Mouse (Mus musculus) spleen, embryonic (tissue): ENCODE measurements around the gene E2f6.

ENCODE experiments used
- CTCF ChIA-PET: fragments of 350-600 bp; sonication (Branson Sonifier 250); formaldehyde crosslinking; loops from one replicate; lab custom pipeline; 2022; lab: Charles Lee

E2f6 gene

GRCm38 (mm10) chr12:16800259-16800958, 10.4 kb upstream of the E2f6 start, which contains the start of gene Greb1:
TSS of gene Greb1 (minus strand) at chr12:16800886.
- CTCF ChIA-PET = interaction anchor here (0.6 kb wide), 2 partner anchors 147 to 166 kb away, joined by 3 to 4 read pairs; no protein-coding TSS in a partner anchor

GRCm38 (mm10) chr12:16800959-16801315, 9.8 kb upstream of the E2f6 start:
- CTCF ChIA-PET = interaction anchor here (0.6 kb wide), 2 partner anchors 147 to 166 kb away, joined by 3 to 4 read pairs; no protein-coding TSS in a partner anchor

DNA sequence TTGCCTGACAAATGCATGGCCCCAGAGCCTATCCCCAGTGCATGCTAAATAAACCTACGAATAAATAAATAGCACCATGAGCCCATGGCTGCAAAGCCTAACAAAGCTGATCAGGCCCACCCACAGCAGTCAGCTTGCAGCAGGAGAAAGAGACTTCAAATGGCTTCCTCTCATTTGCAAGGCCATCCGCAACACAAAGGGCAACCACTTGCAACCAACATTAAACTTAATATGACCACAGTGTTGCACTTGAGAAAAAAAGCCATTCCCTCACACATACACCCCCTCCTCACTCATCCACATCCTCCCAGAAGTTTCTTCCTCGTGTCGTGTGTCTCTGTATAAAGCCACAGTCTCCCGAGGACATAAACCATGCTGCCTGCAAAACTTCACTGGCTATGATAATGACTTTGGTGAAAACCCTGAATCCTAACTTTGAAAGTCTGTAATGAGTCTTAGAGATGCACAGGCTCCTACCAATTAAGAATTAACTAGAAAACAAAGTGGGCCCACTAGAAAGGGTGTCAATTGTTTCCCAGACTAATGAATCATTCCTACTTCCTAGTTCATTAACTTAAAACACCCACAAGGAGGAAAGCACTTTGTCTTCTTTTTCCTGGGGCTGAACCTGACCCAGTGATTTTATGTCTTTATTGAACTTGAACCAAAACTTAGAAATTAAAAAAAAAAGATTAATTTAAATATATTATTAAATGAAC, 7.4 kb upstream of the E2f6 start:
- CTCF ChIA-PET = no interaction called here

DNA sequence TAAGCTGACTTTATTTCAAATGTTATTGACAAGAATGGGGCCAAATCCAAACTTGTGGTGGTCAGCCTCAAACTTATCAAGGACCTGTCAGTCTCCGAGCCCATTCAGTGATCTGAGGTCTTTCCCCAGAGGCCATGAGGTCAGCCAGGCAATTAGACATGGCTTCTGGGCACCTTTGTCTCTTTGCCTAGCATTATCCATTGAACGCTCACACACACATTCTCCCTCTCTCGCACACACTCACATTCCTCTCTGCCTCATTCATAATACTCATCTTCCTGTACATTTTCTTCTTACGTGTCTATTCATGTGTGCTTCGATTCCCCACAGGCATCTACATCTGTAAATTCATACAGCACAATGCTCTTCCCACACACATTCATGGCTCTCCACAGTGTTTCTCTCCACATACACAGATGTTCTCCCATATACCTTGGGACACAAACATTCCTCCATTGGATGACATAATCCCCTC, 6.8 kb upstream of the E2f6 start:
- CTCF ChIA-PET = no interaction called here

DNA sequence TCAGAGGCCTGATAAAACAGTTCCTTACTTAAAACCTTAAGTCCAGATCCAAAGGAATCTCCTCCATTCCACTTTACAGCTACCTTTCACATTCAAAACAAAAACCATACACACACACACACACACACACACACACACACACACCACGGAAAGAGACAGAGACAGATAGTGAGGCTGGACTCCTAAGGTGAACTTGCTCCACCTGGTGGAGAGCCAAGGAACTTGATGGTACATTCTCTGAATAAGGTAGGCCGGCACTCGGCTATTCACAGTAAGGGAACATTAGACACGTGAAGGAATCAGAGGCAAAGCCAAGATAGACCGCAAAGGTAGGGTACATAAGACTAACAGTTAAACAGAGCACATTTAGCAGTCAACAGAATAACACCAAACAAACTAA, 5.3 kb upstream of the E2f6 start:
- CTCF ChIA-PET = no interaction called here

- CTCF ChIA-PET = interaction anchor here (0.8 kb wide), 1 partner anchor 205 kb away, joined by 3 read pairs; no protein-coding TSS in a partner anchor
These were observed 2.7 kb upstream of the E2f6 start for GRCm38 (mm10) chr12:16808045-16808444.

DNA sequence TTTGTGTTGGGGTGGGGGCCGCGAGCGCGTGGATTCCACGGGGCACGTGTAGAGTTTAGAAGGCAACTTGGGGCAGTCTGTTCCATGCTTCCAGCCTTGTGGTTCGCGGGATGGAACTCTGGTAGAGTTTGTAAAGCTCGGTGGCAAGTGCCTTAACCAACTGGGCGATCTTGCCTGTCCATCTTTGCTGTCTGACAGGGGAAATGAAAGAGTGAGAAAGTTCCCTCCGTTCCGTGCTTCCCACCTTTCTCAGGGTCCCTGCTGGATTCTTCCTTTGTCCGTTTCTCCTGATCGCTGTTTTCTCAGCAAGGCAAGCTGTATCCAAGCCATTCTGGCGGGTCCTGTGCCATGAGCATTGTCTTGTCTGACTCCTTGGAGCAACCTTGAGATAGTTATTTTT, 714 bp downstream of the E2f6 start:
- CTCF ChIA-PET = no interaction called here

DNA sequence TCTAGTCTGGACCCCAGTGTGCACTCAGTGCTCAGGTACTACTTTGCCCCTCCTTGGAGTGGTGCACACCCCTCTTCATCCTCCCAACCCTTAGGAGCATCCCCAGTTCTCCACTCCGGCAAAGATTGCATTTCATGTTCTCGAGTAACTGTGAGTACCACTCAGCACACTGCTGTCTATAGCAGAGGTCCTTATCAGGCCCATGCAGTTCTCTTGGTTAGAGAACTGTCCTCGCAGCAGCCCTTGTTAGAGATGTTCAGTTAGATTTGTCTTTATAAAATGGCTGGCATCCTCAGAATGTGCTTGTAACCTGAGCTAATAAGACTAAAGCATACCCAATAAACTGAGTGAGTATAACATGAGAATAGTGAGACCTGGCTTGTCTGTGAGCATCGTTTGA, 6.4 kb downstream of the E2f6 start:
- CTCF ChIA-PET = no interaction called here

- CTCF ChIA-PET = interaction anchor here (0.6 kb wide), 1 partner anchor 996 kb away, joined by 6 read pairs; no protein-coding TSS in a partner anchor
These were observed 7.8 kb downstream of the E2f6 start for GRCm38 (mm10) chr12:16818513-16818912.

DNA sequence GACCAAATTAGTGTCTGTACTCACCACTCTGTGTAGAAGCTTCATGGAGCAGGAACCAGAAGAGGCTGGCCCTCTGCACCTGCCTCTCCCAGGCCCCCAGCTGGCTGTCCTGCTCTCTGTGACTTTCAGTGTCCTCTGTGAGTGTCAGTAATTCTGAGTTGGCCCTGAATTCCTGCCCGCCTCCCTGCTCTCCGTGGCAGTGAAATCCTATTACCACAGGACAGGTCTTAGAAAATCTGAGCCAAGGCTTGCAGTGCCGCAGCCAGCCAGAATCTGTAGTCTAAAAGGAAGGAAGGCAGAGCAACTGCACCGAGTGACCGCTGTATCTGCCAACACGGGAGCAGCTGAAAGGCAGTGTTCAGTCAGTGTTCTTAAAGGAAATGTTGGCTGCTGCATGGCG, 10.0 kb downstream of the E2f6 start:
- CTCF ChIA-PET = interaction anchor here (0.5 kb wide), 1 partner anchor 8 kb away, joined by 7 read pairs; no protein-coding TSS in a partner anchor

GRCm38 (mm10) chr12:16822181-16822734, 11.5 kb downstream of the E2f6 start:
- CTCF ChIA-PET = interaction anchor here (0.5 kb wide), 1 partner anchor 9 kb away, joined by 8 read pairs; no protein-coding TSS in a partner anchor

DNA sequence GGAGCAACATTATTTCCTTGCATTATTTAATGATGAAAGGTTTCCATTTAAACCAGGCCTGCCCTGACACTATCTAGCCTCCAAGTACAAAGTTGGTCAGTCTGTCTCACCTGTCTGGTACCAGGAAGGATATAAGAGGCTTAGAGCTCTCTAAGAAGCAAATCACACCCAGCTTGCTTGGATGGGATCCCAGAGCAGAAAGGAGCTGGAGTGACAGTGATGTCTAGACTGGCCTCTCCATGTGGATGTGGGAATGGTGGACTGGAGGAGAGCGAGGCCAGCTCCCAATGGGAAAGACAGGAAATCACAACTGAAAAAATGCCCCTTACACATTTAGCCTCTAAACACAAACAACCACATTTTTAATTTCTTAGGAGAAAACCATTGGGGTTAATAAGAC, 12.9 kb downstream of the E2f6 start:
- CTCF ChIA-PET = no interaction called here

- CTCF ChIA-PET = no interaction called here
These were observed 17.7 kb downstream of the E2f6 start for GRCm38 (mm10) chr12:16828505-16828904.

- CTCF ChIA-PET = no interaction called here
These were observed 19.0 kb downstream of the E2f6 start for GRCm38 (mm10) chr12:16829785-16830184.

- CTCF ChIA-PET = interaction anchor here (0.7 kb wide), 1 partner anchor 9 kb away, joined by 8 read pairs; no protein-coding TSS in a partner anchor
These were observed 20.3 kb downstream of the E2f6 start for GRCm38 (mm10) chr12:16831071-16831470.

- CTCF ChIA-PET = no interaction called here
These were observed 23.9 kb downstream of the E2f6 start for GRCm38 (mm10) chr12:16834701-16835100.

- CTCF ChIA-PET = interaction anchor here (0.5 kb wide), 1 partner anchor 63 kb away, joined by 10 read pairs; no protein-coding TSS in a partner anchor
These were observed 25.4 kb downstream of the E2f6 start for GRCm38 (mm10) chr12:16836188-16836587.

DNA sequence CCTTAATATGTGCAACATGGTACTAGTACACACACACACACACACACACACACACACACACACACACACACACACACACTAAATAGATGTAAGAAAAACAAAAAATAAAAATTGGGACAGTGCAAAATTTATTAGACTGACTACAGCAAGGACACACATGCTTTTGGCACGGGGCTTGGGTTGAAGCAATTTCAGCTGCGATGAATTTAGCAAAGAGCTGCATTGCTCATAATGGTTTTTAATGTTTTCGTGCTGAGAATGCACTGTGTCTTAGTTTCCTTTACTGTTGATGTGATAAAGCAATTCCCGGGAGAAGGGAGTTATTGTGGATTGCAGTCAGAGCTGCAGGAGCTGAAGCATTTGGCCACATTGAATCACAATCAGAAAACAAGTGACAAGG, 27.0 kb downstream of the E2f6 start:
- CTCF ChIA-PET = interaction anchor here (0.7 kb wide), 1 partner anchor 27 kb away, joined by 11 read pairs; no protein-coding TSS in a partner anchor

DNA sequence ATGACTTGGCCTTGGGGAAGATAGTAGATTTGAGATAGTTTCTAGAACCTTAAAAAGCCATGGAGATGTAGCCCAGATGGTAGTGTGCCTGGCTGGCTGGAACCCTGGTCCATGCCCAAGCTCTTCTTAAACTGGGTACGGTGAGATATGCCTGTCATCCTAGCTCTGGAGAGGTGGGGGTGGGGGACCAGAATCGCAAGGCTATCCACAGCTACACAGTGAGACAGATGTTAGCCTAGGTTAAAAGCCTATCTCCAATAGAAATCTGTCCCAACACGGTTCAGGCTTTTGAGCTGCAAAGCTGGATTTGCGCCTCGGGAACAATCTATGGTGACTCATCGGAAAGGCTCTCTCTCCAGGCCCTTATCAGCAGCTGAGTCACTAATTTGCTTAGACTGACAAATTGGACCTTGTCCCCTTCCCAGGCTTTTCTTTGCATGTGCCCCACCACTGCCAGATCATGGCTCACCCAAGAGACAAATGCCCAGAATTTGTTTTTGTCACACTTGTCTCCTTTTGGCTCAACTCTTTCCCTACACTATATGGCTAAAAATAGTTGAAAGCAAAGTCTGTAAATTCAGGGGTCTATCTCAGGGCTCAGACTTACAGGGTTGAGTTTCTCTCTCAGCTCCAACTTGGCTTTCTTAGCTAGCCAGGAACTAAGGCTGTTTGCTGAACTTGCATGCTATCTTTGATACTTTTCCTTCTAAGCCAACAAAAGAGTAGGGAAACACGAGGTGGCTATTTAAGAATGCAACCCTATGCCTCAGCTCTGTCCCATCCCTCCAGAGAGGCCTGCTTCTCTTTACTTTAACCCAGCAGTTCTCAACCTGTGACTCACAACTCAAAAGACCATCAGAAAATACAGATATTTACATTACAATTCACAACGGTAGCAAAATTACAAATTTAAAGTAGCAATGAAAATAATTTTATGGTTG, 30.3 kb downstream of the E2f6 start:
- CTCF ChIA-PET = no interaction called here

DNA sequence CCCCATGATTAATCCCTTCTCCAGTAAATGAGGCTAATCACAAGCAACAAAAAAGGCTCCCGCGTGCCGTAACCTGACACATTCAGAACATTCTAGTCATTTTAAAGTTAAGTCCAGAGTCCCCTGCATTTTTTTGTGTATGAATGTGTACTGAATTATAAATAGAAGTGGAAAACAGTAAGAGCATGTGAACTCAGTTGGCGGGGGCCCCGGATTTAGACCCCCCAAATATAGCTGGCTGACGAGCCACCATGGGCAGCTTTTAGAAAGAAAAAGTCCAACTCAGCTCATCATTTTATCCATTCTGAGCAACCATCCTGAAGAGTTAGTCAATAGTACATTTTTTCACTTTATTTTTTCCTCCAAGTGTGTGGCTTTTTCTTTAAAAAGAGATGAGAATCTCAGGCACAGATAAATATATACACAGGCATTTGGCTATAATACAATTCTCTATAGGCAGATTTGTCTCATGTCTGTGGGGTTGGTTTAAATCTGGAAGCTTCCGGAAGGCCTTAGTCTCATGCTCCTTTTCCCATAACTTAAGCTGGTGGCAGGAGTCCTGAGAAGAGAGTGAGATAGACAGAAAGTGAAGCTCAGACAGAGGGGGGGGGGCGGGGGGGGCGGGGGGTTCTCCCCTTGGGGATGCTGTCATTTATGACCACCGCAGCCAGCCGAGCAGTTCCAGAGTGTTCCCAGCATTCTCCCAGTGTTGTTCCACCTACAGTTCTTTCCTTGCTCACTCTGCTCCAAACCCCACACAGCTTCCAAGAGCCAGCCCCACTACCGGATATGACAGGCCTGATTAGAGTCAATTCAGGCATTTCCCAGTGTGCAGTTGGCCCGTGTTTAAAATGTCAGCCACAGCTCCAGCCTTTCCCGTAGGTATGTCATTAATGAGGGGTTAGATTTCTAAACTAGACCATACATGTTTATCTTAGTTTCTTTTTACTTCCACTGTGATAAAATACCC, 34.1 kb downstream of the E2f6 start:
- CTCF ChIA-PET = no interaction called here
